Mouse (Mus musculus) midbrain, embryonic 13.5 days (tissue): Measurements from ENCODE around the gene 6820408C15Rik. TPM values are rescaled to one million over a fixed set of nuclear protein-coding genes. Genes with fewer than 3 reads are reported as not detected.

Experiments used
- ATAC-seq: fragments of 200-750 bp; cut with Nextera tagmentation; 2 replicates; pipeline ENCODE4 v1.8.0; 2017; ENCODE audit warnings: mild to moderate bottlenecking, moderate TSS enrichment, moderate library complexity
- H3K27ac ChIP-seq: fragments of 300-500 bp; sonication (generic); 2 replicates; pipeline ENCODE4 v1.5.1; 2015; ENCODE audit warnings: inconsistent platforms, mild to moderate bottlenecking, moderate library complexity
- H3K27me3 ChIP-seq: fragments of 300-500 bp; sonication (generic); 2 replicates; pipeline ENCODE4 v1.6.1; 2015; ENCODE audit warnings: mild to moderate bottlenecking, inconsistent platforms
- H3K36me3 ChIP-seq: fragments of 300-500 bp; sonication (generic); 2 replicates; pipeline ENCODE4 v1.6.1; 2015; ENCODE audit warnings: mild to moderate bottlenecking, inconsistent platforms
- H3K4me1 ChIP-seq: fragments of 300-500 bp; sonication (generic); replicated peaks from 2 replicates; pipeline ENCODE4 v1.6.1; 2015; ENCODE audit warnings: inconsistent platforms
- H3K4me2 ChIP-seq: fragments of 300-500 bp; sonication (generic); replicated peaks from 2 replicates; pipeline ENCODE4 v1.6.1; 2015; ENCODE audit warnings: moderate library complexity, mild to moderate bottlenecking, inconsistent platforms
- H3K4me3 ChIP-seq: fragments of 300-500 bp; sonication (generic); replicated peaks from 2 replicates; pipeline ENCODE4 v1.5.1; 2015; ENCODE audit warnings: mild to moderate bottlenecking, inconsistent platforms
- H3K9ac ChIP-seq: fragments of 300-500 bp; sonication (generic); replicated peaks from 2 replicates; pipeline ENCODE4 v1.6.1; 2015; ENCODE audit warnings: mild to moderate bottlenecking, inconsistent platforms
- H3K9me3 ChIP-seq: fragments of 300-500 bp; sonication (generic); 2 replicates; pipeline ENCODE4 v1.6.1; 2016; ENCODE audit warnings: mild to moderate bottlenecking, inconsistent platforms
- WGBS: fragments of 180-500 bp; shearing (Covaris S2); methylation state at CpG from one replicate; pipeline ENCODE4 v1.1.7; 2015; 5-methylcytosine and 5-hydroxymethylcytosine counted together
- polyA plus RNA-seq: library from polyadenylated mRNA; unstranded; fragments of >200 nt; fragmentation: Nextera tagmentation; extraction: Ambion mirVana; gene quantifications from 2 replicates; pipeline ENCODE4 v1.2.1, GENCODE M21; 2015

The 6820408C15Rik gene
- polyA plus RNA-seq: 0.39 and 1.7 TPM in 2 replicates

DNA sequence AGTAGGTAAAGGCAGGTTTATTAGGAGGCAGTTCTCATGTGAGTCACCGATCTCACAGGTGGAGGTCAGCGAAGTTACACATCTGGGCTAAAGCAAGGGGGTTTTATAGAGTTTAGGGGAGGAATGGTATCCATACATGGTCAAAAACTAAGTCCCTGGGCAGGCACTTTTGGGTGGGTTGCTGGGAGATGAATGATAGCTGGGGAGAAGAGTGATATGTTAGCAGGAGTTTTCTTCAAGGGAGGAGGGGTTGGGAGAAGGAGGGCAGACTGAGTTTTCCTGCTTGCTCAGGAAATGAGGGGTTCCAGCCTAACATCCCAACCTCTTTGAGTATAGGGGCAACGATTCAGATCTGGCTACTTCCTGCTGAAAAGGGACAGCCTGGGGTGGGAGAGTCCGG lies at the start of gene 6820408C15Rik:
6820408C15Rik (plus strand) TSS at position 301 of the 400 bp plus-strand sequence.
- no peaks in the 10 kb centered on the region for H3K27me3 ChIP-seq
- peaks cover 4% of the 10 kb centered on the region; the same call in 1 of the 2 replicates for H3K9me3 ChIP-seq
- ATAC-seq: 0 out of 2 replicates have a peak, but pooled peaks have one; percentile 1
- H3K9ac ChIP-seq: peak within 1 kb of the TSS; percentile 95
- peaks cover 40% of the 10 kb centered on the region for H3K4me1 ChIP-seq
- H3K27ac ChIP-seq: peak within 1 kb of the TSS; percentile 96
- H3K36me3 ChIP-seq: no peaks in the 10 kb centered on the region
- H3K4me2 ChIP-seq: peak within 1 kb of the TSS; percentile 97
- WGBS: 32% methylated on average over 4 of the region's 4 CpGs
- peak within 1 kb of the TSS; percentile 76 for H3K4me3 ChIP-seq

DNA sequence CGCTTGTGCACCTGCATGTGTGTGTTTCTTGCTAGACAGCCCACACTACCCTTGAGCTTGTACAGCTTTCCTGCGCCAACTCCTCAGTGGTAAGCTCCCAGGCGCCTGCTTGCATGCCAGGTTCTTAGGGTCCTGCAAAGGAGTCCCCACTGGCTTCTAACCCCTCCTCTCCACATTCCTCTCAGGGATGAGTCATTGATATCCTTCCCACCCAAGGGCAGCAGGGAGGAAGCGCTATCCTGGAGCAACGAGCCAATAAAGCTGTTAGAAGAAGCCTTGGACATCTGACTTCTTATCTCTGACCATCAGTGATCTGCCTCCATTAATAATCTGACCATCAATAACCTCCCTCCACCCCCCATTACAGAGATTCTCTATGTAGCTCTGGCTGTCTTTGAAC lies 47.5 kb upstream of the 6820408C15Rik start:
- Histone ChIP-seq H3K4me1 (peaks cover 6% of the 10 kb centered on the region; the same call in 1 of the 2 replicates), H3K4me3 (no peak overlapping the region), H3K36me3 (no peaks in the 10 kb centered on the region), H3K27me3 (peaks cover 4% of the 10 kb centered on the region; the same call in 1 of the 2 replicates), H3K4me2 (no peak overlapping the region), H3K9ac (no peak overlapping the region), H3K9me3 (no peaks in the 10 kb centered on the region), H3K27ac (no peak overlapping the region)
- 82% methylated on average over 5 of the region's 5 CpGs for WGBS
- ATAC-seq: no peak

DNA sequence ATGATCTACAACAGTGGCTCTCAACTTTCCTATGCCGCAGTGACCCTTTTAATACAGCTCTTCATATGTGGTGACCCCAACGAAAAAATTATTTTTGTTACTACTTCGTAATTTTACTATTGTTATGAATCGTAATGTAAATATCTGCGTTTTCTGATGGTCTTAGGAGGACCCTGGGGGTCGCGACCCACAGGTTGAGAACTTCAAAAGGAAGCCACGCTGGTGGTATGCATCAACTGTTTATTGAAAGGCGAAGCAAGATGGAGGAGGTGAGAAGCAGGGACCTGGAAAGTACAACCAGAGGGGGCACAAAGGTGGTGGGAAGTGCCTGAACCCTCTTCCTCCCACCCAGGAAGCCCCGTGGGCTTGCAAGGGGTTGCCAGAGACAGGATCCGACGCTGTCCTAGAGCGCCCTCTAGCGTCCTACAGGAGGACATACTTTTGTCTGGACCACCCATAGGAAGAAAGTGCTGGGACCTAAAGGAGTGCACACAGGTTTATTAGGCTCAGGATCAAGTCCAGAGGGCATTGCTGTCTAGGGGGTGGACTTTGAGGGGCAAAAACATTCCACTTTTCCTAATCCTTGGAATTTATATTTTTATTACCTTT lies 46.8 kb upstream of the 6820408C15Rik start:
- Histone ChIP-seq H3K4me3 (no peak overlapping the region), H3K36me3 (no peaks in the 10 kb centered on the region), H3K9ac (no peak overlapping the region), H3K4me1 (peaks cover 4% of the 10 kb centered on the region; the same call in 1 of the 2 replicates), H3K9me3 (no peaks in the 10 kb centered on the region), H3K27ac (no peak overlapping the region), H3K27me3 (peaks cover 4% of the 10 kb centered on the region; the same call in 1 of the 2 replicates), H3K4me2 (peak overlapping the region; percentile 17; the same call in 1 of the 2 replicates)
- ATAC-seq: peak; percentile 47; the same call in 1 of the 2 replicates
- 30% methylated on average over 14 of the region's 14 CpGs for WGBS

DNA sequence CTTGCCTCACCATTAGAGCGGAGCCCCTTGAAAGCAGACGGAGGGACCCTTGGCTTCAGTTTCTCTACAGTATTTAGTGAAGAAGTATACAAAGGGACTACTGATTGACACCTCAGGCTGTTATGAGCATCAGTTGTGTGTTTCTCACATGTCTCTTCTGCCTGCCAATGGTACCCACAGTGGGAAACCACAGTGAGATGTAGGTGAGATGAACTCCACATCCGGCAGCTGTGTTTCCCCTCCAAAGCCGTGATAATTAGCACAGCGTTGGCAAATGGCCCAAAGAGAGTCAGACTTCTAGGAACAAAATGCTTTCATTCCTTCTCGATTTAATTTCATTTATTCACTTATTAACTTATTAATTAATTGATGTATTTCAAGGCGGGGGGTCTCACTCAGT lies 43.3 kb upstream of the 6820408C15Rik start:
- Histone ChIP-seq H3K27ac (no peak overlapping the region), H3K4me2 (no peak overlapping the region), H3K4me1 (peaks cover 31% of the 10 kb centered on the region), H3K4me3 (no peak overlapping the region), H3K27me3 (peaks cover 2% of the 10 kb centered on the region; the same call in 1 of the 2 replicates), H3K9ac (no peak overlapping the region), H3K36me3 (no peaks in the 10 kb centered on the region), H3K9me3 (no peaks in the 10 kb centered on the region)
- 83% methylated on average over 7 of the region's 7 CpGs for WGBS
- no peak for ATAC-seq

DNA sequence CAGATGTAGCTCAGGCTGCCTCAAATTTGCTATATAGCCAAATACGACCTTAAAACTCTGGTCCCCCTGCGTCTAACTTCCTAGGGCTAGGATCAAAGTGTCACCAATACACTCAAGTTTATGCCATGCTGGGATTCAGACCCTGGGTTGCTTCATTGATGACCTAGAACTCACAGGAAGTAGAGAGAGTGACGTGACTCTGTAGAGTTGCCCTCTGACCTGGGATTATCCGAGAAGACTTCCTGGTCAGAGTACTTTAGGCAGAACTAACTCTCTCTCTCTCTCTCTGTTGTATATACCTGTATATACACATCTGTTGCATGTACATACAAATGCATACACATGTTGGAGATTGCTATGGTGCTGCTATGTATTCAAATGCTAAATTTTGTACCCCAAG lies 42.7 kb upstream of the 6820408C15Rik start:
- H3K4me3 ChIP-seq: no peak overlapping the region
- 73% methylated on average over 4 of the region's 4 CpGs for WGBS
- H3K4me2 ChIP-seq: no peak overlapping the region
- peaks cover 31% of the 10 kb centered on the region for H3K4me1 ChIP-seq
- H3K27me3 ChIP-seq: no peaks in the 10 kb centered on the region; the same call in 1 of the 2 replicates
- no peak overlapping the region for H3K27ac ChIP-seq
- no peak overlapping the region for H3K9ac ChIP-seq
- no peaks in the 10 kb centered on the region for H3K9me3 ChIP-seq
- no peak for ATAC-seq
- H3K36me3 ChIP-seq: no peaks in the 10 kb centered on the region

DNA sequence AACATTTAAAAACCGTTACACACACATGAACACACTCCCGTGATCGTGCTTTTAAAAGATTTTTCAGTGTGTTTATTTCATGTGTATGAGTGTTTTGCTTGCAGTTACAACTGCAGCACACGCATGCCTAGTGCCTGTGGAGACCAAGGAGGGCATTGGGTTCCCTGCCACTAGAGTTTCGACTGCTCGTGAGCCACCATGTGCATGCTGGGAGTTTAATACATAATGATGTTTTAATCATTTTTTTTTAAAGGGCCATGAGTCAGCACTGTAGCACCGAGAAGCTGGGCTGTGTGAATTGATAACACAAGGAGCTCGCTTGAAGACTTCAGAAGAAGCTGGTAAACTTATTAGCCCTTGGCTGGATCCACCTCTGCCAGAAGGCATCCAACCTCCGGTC lies 41.8 kb upstream of the 6820408C15Rik start:
- Histone ChIP-seq H3K9ac (no peak overlapping the region), H3K4me2 (no peak overlapping the region), H3K9me3 (no peaks in the 10 kb centered on the region), H3K27me3 (no peaks in the 10 kb centered on the region; the same call in 1 of the 2 replicates), H3K4me3 (no peak overlapping the region), H3K27ac (no peak overlapping the region), H3K36me3 (no peaks in the 10 kb centered on the region), H3K4me1 (peaks cover 31% of the 10 kb centered on the region)
- 86% methylated on average over 9 of the region's 9 CpGs for WGBS
- ATAC-seq: no peak

DNA sequence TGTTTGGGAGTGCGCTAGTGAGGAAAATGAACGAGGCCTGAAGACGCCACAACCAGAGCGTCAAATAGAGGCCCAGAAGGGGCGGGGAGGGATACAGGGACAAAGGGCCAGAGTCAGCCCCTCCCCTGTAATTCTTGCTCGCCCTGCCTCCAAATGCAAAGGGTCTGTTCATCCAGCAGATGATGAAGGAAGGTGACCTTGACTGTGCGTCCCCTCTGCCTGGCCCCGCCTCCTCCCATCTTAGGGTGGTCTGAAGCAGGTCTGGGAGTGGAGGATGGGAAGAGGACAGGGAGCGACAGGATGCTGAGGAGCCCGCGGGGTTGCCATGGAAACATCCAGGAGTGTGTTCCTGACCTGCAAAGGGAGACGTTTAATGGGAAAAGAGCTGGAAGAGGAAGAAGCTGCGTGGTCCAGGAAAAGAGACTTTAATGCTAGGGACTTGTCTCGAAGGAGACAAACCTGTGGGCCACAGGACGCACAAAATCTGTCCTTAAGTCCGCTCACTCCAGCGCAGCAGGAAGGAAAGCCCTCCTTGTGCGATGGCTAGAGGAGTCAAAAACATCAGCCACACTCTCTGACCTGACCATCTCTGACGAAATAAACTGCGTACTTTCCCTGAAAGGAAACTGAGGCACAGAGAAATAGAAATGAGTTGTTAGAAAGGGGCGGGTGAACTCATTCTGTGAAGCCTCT lies 39.6 kb upstream of the 6820408C15Rik start:
- H3K27me3 ChIP-seq: no peaks in the 10 kb centered on the region; the same call in 1 of the 2 replicates
- H3K9ac ChIP-seq: peak overlapping the region; percentile 55
- H3K4me2 ChIP-seq: peak overlapping the region; percentile 56
- H3K4me1 ChIP-seq: peaks cover 31% of the 10 kb centered on the region
- 1% methylated on average over 21 of the region's 21 CpGs for WGBS
- peak overlapping the region; percentile 94 for H3K27ac ChIP-seq
- H3K4me3 ChIP-seq: peak overlapping the region; percentile 35
- H3K9me3 ChIP-seq: no peaks in the 10 kb centered on the region
- H3K36me3 ChIP-seq: no peaks in the 10 kb centered on the region
- peak; percentile 92 for ATAC-seq

DNA sequence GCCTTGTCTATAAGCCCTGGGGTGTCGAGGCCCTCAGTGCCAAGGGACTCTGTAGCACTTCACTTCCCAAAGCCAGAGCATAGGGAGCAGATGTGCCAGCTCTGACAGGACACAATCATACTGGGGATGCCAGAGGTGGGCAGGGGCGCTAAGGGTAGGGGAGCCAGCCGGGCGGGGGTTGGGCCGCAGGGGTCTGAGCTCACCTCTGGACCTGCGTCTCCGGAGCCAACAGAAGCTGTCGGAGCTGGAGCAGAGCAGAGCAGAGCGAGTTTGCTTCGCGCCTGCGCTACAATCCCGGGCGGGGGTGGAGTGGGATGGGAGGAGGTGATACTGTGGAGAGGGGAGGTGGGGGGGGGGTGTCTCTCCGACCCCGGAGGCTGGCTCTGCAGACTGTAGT lies 39.0 kb upstream of the 6820408C15Rik start, which contains the start of gene Nrsn2:
Nrsn2 (minus strand) TSS at position 294 of the 397 bp plus-strand sequence.
- Histone ChIP-seq H3K27ac (peak within 1 kb of the TSS; percentile 94), H3K4me2 (peak within 1 kb of the TSS; percentile 56), H3K9me3 (no peaks in the 10 kb centered on the region), H3K4me3 (peak within 1 kb of the TSS; percentile 35), H3K9ac (peak within 1 kb of the TSS; percentile 55), H3K4me1 (peaks cover 31% of the 10 kb centered on the region), H3K36me3 (no peaks in the 10 kb centered on the region), H3K27me3 (no peaks in the 10 kb centered on the region; the same call in 1 of the 2 replicates)
- 1% methylated on average over 16 of the region's 16 CpGs for WGBS
- peak; percentile 85 for ATAC-seq

DNA sequence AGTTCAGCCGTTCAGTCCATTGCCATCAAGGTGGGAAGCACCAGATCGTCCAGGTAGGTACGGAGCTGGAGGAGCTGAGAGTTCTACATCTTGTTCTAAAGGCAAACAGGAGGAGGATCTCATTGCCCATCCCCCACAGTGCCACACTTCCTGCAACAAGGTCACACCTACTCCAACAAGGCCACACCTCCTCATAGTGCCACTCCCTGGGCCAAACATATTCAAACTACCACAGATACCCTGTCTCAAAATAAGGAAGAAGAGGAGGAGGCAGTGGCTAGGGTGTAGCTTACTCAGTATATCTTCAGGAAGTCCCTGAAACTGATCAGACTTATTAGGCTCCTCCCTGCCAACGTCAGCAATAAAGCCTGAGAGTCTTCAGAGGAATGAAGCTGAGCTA lies 31.2 kb upstream of the 6820408C15Rik start:
- no peaks in the 10 kb centered on the region for H3K9me3 ChIP-seq
- no peak overlapping the region for H3K4me2 ChIP-seq
- ATAC-seq: no peak
- H3K9ac ChIP-seq: no peak overlapping the region
- H3K36me3 ChIP-seq: no peaks in the 10 kb centered on the region
- H3K4me3 ChIP-seq: no peak overlapping the region
- no peaks in the 10 kb centered on the region for H3K27me3 ChIP-seq
- no peaks in the 10 kb centered on the region for H3K4me1 ChIP-seq
- WGBS: 88% methylated on average over 4 of the region's 4 CpGs
- no peak overlapping the region for H3K27ac ChIP-seq

DNA sequence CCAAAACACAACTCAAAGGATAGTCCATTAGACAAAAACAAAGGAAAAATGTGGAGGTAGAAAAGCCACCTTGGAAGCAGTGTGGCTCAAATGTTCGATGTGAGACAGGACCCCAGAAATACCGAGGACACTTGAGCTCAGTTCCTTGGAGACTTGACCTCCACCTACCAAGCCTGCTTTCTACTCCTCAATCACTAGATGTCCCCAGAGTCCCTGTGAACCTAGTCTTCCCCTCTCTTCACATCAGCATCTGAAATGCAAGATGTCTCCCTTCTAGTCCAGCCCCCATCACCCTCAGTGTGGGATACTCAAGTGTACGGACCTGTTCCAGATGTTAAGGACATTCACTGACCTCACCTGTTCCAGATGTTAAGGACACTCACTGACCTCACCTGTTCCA lies 22.6 kb upstream of the 6820408C15Rik start:
- peak overlapping the region; percentile 74; the same call in 1 of the 2 replicates for H3K4me2 ChIP-seq
- ATAC-seq: no peak
- no peak overlapping the region for H3K9ac ChIP-seq
- peak overlapping the region; percentile 91; the same call in 1 of the 2 replicates for H3K4me3 ChIP-seq
- H3K4me1 ChIP-seq: peaks cover 34% of the 10 kb centered on the region
- WGBS: 7% methylated on average over 3 of the region's 3 CpGs
- H3K9me3 ChIP-seq: no peaks in the 10 kb centered on the region
- peak overlapping the region; percentile 11; the same call in 1 of the 2 replicates for H3K27ac ChIP-seq
- H3K36me3 ChIP-seq: peaks cover 4% of the 10 kb centered on the region; the same call in 1 of the 2 replicates
- H3K27me3 ChIP-seq: no peaks in the 10 kb centered on the region

DNA sequence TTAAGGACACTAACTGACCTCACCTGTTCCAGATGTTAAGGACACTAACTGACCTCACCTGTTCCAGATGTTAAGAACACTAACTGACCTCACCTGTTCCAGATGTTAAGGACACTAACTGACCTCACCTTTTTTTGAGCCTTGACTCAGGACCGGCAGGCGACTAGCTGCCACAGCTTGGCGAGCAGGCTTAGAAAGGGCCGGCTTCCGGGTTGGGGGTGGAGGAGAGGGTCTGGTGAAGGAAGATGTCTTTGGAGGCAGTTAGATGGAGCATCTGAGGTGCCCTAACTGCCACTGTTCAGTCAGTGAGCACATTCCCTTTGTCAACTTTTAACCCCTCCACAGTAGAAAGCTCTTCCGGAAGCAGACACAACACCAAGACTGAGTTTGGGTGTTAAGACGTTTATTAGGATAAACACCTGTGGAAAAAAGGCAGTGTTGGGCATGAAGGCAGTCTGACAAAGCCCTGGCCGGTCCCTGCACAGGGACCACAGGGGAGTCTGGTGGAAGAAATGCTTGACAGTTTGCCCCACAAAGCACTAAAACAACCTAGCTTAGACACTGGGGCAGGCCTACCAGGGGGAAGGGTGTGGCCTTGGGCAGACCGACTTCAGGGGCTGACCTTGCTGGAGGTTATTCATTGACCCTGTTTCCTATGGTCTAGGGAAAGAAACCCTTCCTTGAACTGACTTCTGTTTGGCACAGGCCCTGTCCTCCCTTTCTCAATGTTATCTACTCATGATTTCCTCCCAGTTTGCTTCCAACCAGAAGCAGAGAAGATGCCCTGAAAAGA lies 22.0 kb upstream of the 6820408C15Rik start:
- H3K4me1 ChIP-seq: peaks cover 34% of the 10 kb centered on the region
- peak overlapping the region; percentile 25; the same call in 1 of the 2 replicates for H3K27ac ChIP-seq
- WGBS: 46% methylated on average over 9 of the region's 9 CpGs
- H3K36me3 ChIP-seq: peaks cover 4% of the 10 kb centered on the region; the same call in 1 of the 2 replicates
- no peaks in the 10 kb centered on the region for H3K9me3 ChIP-seq
- H3K4me2 ChIP-seq: peak overlapping the region; percentile 74
- H3K27me3 ChIP-seq: no peaks in the 10 kb centered on the region
- no peak for ATAC-seq
- H3K9ac ChIP-seq: 0 out of 2 replicates have a peak overlapping the region, but pooled peaks have one; percentile 98
- peak overlapping the region; percentile 91 for H3K4me3 ChIP-seq
